Mouse (Mus musculus): Measurements from ENCODE around the gene Fam57b.
A peak's percentile ranks its signal among the peaks of the same experiment; 100 is the strongest.
"Not testable (repeated sequence)": the region's sequence is repeated elsewhere in the genome, so short reads cannot be mapped to it uniquely, and the experiment has no call there.

The Fam57b gene

GRCm38 (mm10) chr7:126778147-126778546 lies 19.3 kb upstream of the Fam57b start:
- DNase-seq (ENCODE audit: low spot score in 2 of 2): no peak

- not testable (repeated sequence) for DNase-seq (ENCODE audit: low spot score in 2 of 2)
These were observed 18.4 kb upstream of the Fam57b start for GRCm38 (mm10) chr7:126779101-126779500.

- peak in 1 of 2 experiments; percentile 80 for DNase-seq (ENCODE audit: low spot score in 2 of 2)
These were observed 17.2 kb upstream of the Fam57b start for GRCm38 (mm10) chr7:126779983-126780970.

GRCm38 (mm10) chr7:126780971-126781635 lies 16.4 kb upstream of the Fam57b start, which contains the start of gene Tbx6:
Tbx6 (plus strand) TSS chr7:126781483.
- no peak for DNase-seq (ENCODE audit: low spot score in 2 of 2)

GRCm38 (mm10) chr7:126781661-126782370 lies 15.7 kb upstream of the Fam57b start:
- no peak for DNase-seq (ENCODE audit: low spot score in 2 of 2)

GRCm38 (mm10) chr7:126782693-126783092 lies 14.8 kb upstream of the Fam57b start:
- no peak for DNase-seq (ENCODE audit: low spot score in 2 of 2)

- no peak for DNase-seq (ENCODE audit: low spot score in 2 of 2)
These were observed 13.0 kb upstream of the Fam57b start for GRCm38 (mm10) chr7:126784469-126784868.

- DNase-seq (ENCODE audit: low spot score in 2 of 2): no peak
These were observed 12.4 kb upstream of the Fam57b start for GRCm38 (mm10) chr7:126785056-126785455.

GRCm38 (mm10) chr7:126786142-126786541 lies 11.3 kb upstream of the Fam57b start:
- DNase-seq (ENCODE audit: low spot score in 2 of 2): no peak

- no peak for DNase-seq (ENCODE audit: low spot score in 2 of 2)
These were observed 8.3 kb upstream of the Fam57b start for GRCm38 (mm10) chr7:126789141-126789540.

GRCm38 (mm10) chr7:126791851-126792720 lies 5.4 kb upstream of the Fam57b start, which contains the start of gene Ppp4c:
Ppp4c (minus strand) TSS chr7:126792496.
- DNase-seq (ENCODE audit: low spot score in 2 of 2): peak; percentile 93 to 96

GRCm38 (mm10) chr7:126792721-126793443 lies 4.6 kb upstream of the Fam57b start:
- no peak for DNase-seq (ENCODE audit: low spot score in 2 of 2)

GRCm38 (mm10) chr7:126793456-126794270 lies 3.8 kb upstream of the Fam57b start:
- no peak for DNase-seq (ENCODE audit: low spot score in 2 of 2)

GRCm38 (mm10) chr7:126794271-126794605 lies 3.2 kb upstream of the Fam57b start:
- no peak for DNase-seq (ENCODE audit: low spot score in 2 of 2)

GRCm38 (mm10) chr7:126795387-126796317 lies 1.8 kb upstream of the Fam57b start:
- DNase-seq (ENCODE audit: low spot score in 2 of 2): no peak

GRCm38 (mm10) chr7:126796350-126796932 lies 1.0 kb upstream of the Fam57b start:
- DNase-seq (ENCODE audit: low spot score in 2 of 2): no peak

GRCm38 (mm10) chr7:126798127-126799049 lies 920 bp downstream of the Fam57b start:
- no peak for DNase-seq (ENCODE audit: low spot score in 2 of 2)
